22 mouse cellular contexts compared by ENCODE assay signal in genomic region chr10:58869836-58870235, GRCm38 (mm10). TPM values are rescaled to one million over a fixed set of nuclear protein-coding genes. Genes with fewer than 3 reads are reported as not detected.
DNase-seq lines count a peak whose midpoint lies in the region; ATAC-seq lines count a peak whose summit lies in the region.
"Had no signal": no experiment of that assay in that cellular context is flagged by ENCODE, and none has a peak within 500 bp of the region (broad histone marks: within the 10 kb centered on the region; RNA-seq: fewer than 3 reads in every experiment).

No protein-coding gene starts in this region.

- no peaks in the 10 kb centered on the region for H3K36me3 ChIP-seq in heart, embryonic 11.5 days (ENCODE audit: control insufficient read depth, insufficient read depth, low read length)
- no peaks in the 10 kb centered on the region for H3K36me3 ChIP-seq in heart, embryonic 10.5 days
- H3K36me3 ChIP-seq: embryonic facial prominence, embryonic 13.5 days; hindbrain, embryonic 13.5 days had no signal

- no peak overlapping the region for H3K4me2 ChIP-seq in heart, embryonic 11.5 days
- H3K4me2 ChIP-seq: embryonic facial prominence, embryonic 13.5 days; forebrain, embryonic 13.5 days; hindbrain, embryonic 13.5 days had no signal

- H3K9ac ChIP-seq in heart, embryonic 11.5 days (ENCODE audit: low read depth, low read length): no peak overlapping the region
- H3K9ac ChIP-seq: embryonic facial prominence, embryonic 13.5 days; forebrain, embryonic 13.5 days; forebrain, postnatal 0 days; hindbrain, embryonic 13.5 days had no signal

- no peak overlapping the region for H3K4me3 ChIP-seq in heart, embryonic 11.5 days (ENCODE audit: low read depth, low read length)
- no peak overlapping the region for H3K4me3 ChIP-seq in heart, embryonic 10.5 days
- H3K4me3 ChIP-seq: embryonic facial prominence, embryonic 13.5 days; forebrain, embryonic 13.5 days; hindbrain, embryonic 13.5 days had no signal

- ATAC-seq in heart, embryonic 11.5 days (replicated peaks; ENCODE audit: insufficient number of reproducible peaks, low FRiP score, low TSS enrichment): no peak
- ATAC-seq: activated CD4-positive, CD25-positive, alpha-beta regulatory T cell, adult 4 months; forebrain, embryonic 13.5 days; forebrain, postnatal 0 days; hindbrain, postnatal 0 days; Patski had no signal

- H3K4me1 ChIP-seq in heart, embryonic 11.5 days (ENCODE audit: control insufficient read depth, insufficient read depth, low read length): no peaks in the 10 kb centered on the region; the same call in 1 of the 2 replicates
- peaks cover 3% of the 10 kb centered on the region; the same call in 1 of the 2 replicates for H3K4me1 ChIP-seq in heart, embryonic 10.5 days
- H3K4me1 ChIP-seq: embryonic facial prominence, embryonic 13.5 days had no signal

- 84% methylated on average over 1 of the region's 1 CpGs for WGBS in heart, embryonic 11.5 days (ENCODE audit: insufficient replicate concordance)
- WGBS in heart, embryonic 10.5 days: 87% methylated on average over 1 of the region's 1 CpGs

- H3K9me3 ChIP-seq in heart, embryonic 11.5 days (replicated peaks; ENCODE audit: control insufficient read depth, low read length): no peaks in the 10 kb centered on the region
- H3K9me3 ChIP-seq in heart, embryonic 10.5 days: no peaks in the 10 kb centered on the region
- H3K9me3 ChIP-seq: embryonic facial prominence, embryonic 13.5 days; forebrain, embryonic 13.5 days; hindbrain, embryonic 13.5 days had no signal

- peak; percentile 73 for DNase-seq in heart, adult 11 months
- DNase-seq in 3T3-L1 (ENCODE audit: low read depth, low spot score): peak; percentile 68
- DNase-seq in NIH3T3 (ENCODE audit: low read depth): peak; percentile 89
- peak; percentile 55 for DNase-seq in heart, embryonic 10.5 days (ENCODE audit: low spot score)
- DNase-seq in testis, postnatal 14 days (ENCODE audit: low spot score): no peak
- DNase-seq in thymus, postnatal 0 days (ENCODE audit: low spot score): no peak
- DNase-seq in kidney, adult 9 months: no peak
- DNase-seq: adrenal gland, postnatal 25 days; B cell, adult 2 months; cerebellum, adult 18-20 months; cerebellum, adult 9-11 months; cerebellum, postnatal 36 days; forebrain, postnatal 0 days; gastrocnemius, postnatal 10 days; kidney, adult 11 months had no signal

- no peak overlapping the region for H3K27ac ChIP-seq in heart, embryonic 11.5 days (ENCODE audit: low read depth, low read length)
- no peak overlapping the region for H3K27ac ChIP-seq in heart, embryonic 10.5 days
- H3K27ac ChIP-seq: embryonic facial prominence, embryonic 13.5 days; forebrain, embryonic 13.5 days; hindbrain, embryonic 13.5 days; hindbrain, postnatal 0 days had no signal

- H3K27me3 ChIP-seq in heart, embryonic 11.5 days (ENCODE audit: control insufficient read depth, insufficient read depth, low read length): no peaks in the 10 kb centered on the region
- H3K27me3 ChIP-seq in heart, embryonic 10.5 days (ENCODE audit: insufficient read depth, poor library complexity, severe bottlenecking): no peaks in the 10 kb centered on the region
- H3K27me3 ChIP-seq: embryonic facial prominence, embryonic 13.5 days; forebrain, embryonic 13.5 days; hindbrain, embryonic 13.5 days had no signal

RNA-seq across cellular contexts. Expression of gene Sh3rf3, which starts 56.7 kb away (rescaled TPM):
- 0.18 and 0.63 TPM in 2 replicates for polyA plus RNA-seq in heart, embryonic 11.5 days (2014; fragmentation: Nextera tagmentation; extraction: Ambion mirVana)
- polyA plus RNA-seq in heart, embryonic 10.5 days (2016; fragmentation: Nextera tagmentation; extraction: Ambion mirVana): 0.17 and 0.65 TPM in 2 replicates
- 1.0 and 2.0 TPM in 2 replicates for polyA plus RNA-seq in thymus, postnatal 0 days (2015; fragmentation: Nextera tagmentation; extraction: Ambion mirVana)
- polyA plus RNA-seq: activated CD4-positive, CD25-positive, alpha-beta regulatory T cell, adult 4 months had no signal

Comparison
In these comparisons a context has a peak if more than half of its experiments do, and no peak if none do; other contexts are left out.
1. DNase-seq: peak in heart, adult 11 months (single experiment), 3T3-L1 (single experiment), NIH3T3 (single experiment) and heart, embryonic 10.5 days (single experiment); none in testis, postnatal 14 days (single experiment), thymus, postnatal 0 days (single experiment) and kidney, adult 9 months (single experiment).